19 mouse cellular contexts compared by ENCODE assay signal in the genomic region with DNA sequence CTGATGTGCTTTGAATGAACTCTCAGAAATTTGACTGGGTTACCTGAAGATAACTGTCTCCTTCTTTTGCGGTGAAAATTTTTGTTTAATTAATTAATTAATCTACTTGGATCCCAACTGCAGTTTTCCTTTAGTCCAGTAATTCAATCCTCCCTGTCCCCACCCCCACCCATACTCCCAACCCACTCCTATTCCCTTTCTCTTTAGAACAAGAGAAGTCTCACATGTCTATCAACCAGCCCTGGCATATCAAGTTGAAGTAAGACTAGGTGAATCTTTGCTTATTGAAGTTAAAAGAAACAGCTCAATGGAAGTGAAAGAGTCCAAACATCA.
DNase-seq lines count a peak whose midpoint lies in the region; ATAC-seq lines count a peak whose summit lies in the region.
"Had no signal": no experiment of that assay in that cellular context is flagged by ENCODE, and none has a peak within 500 bp of the region (broad histone marks: within the 10 kb centered on the region; RNA-seq: fewer than 3 reads in every experiment).

No protein-coding gene starts in this region.

- no peak overlapping the region for H3K9ac ChIP-seq in kidney, embryonic 15.5 days
- no peak overlapping the region for H3K9ac ChIP-seq in midbrain, embryonic 11.5 days (ENCODE audit: low read length)
- no peak overlapping the region for H3K9ac ChIP-seq in midbrain, embryonic 16.5 days (ENCODE audit: low read depth, low read length)
- H3K9ac ChIP-seq: embryonic facial prominence, embryonic 12.5 days; forebrain, embryonic 13.5 days; forebrain, embryonic 15.5 days; forebrain, postnatal 0 days had no signal

- no peak overlapping the region for H3K27ac ChIP-seq in kidney, embryonic 15.5 days
- no peak overlapping the region for H3K27ac ChIP-seq in midbrain, embryonic 11.5 days (ENCODE audit: low read depth, low read length)
- no peak overlapping the region for H3K27ac ChIP-seq in midbrain, embryonic 16.5 days (ENCODE audit: low read length)
- H3K27ac ChIP-seq: embryonic facial prominence, embryonic 10.5 days; embryonic facial prominence, embryonic 12.5 days; forebrain, embryonic 13.5 days; forebrain, embryonic 15.5 days had no signal

- H3K4me2 ChIP-seq in kidney, embryonic 15.5 days, result no peak overlapping the region
- no peak overlapping the region for H3K4me2 ChIP-seq in midbrain, embryonic 11.5 days
- H3K4me2 ChIP-seq in midbrain, embryonic 16.5 days (ENCODE audit: low read length), result no peak overlapping the region
- H3K4me2 ChIP-seq: embryonic facial prominence, embryonic 12.5 days; forebrain, embryonic 13.5 days; forebrain, embryonic 15.5 days had no signal

- 39% methylated on average over 1 of the region's 1 CpGs for WGBS in kidney, embryonic 15.5 days
- 12% methylated on average over 1 of the region's 1 CpGs for WGBS in midbrain, embryonic 11.5 days
- WGBS in midbrain, embryonic 16.5 days, result 7% methylated on average over 1 of the region's 1 CpGs

- no peaks in the 10 kb centered on the region for H3K4me1 ChIP-seq in kidney, embryonic 15.5 days
- 0 out of 2 replicates have a peak, but pooled peaks cover 2% of the 10 kb centered on the region for H3K4me1 ChIP-seq in midbrain, embryonic 11.5 days (ENCODE audit: control insufficient read depth, insufficient read depth, low read length)
- no peaks in the 10 kb centered on the region for H3K4me1 ChIP-seq in midbrain, embryonic 16.5 days (ENCODE audit: control insufficient read depth, insufficient read depth, low read length)
- H3K4me1 ChIP-seq: embryonic facial prominence, embryonic 12.5 days; forebrain, embryonic 13.5 days; forebrain, embryonic 15.5 days had no signal

- no peaks in the 10 kb centered on the region for H3K27me3 ChIP-seq in kidney, embryonic 15.5 days
- H3K27me3 ChIP-seq in midbrain, embryonic 11.5 days (ENCODE audit: control insufficient read depth, insufficient read depth, low read length), result no peaks in the 10 kb centered on the region
- H3K27me3 ChIP-seq in midbrain, embryonic 16.5 days (ENCODE audit: control insufficient read depth, insufficient read depth, low read depth, low read length), result no peaks in the 10 kb centered on the region
- H3K27me3 ChIP-seq: embryonic facial prominence, embryonic 12.5 days; forebrain, embryonic 13.5 days; forebrain, embryonic 15.5 days had no signal

- no peak overlapping the region for H3K4me3 ChIP-seq in kidney, embryonic 15.5 days (replicated peaks)
- no peak overlapping the region for H3K4me3 ChIP-seq in midbrain, embryonic 11.5 days (ENCODE audit: low read depth, low read length)
- H3K4me3 ChIP-seq in midbrain, embryonic 16.5 days (ENCODE audit: low read depth, low read length), result no peak overlapping the region
- H3K4me3 ChIP-seq: embryonic facial prominence, embryonic 10.5 days; embryonic facial prominence, embryonic 12.5 days; forebrain, embryonic 13.5 days; forebrain, embryonic 15.5 days had no signal

- H3K9me3 ChIP-seq in kidney, embryonic 15.5 days (replicated peaks), result no peaks in the 10 kb centered on the region
- no peaks in the 10 kb centered on the region for H3K9me3 ChIP-seq in midbrain, embryonic 11.5 days (ENCODE audit: control insufficient read depth, low read length)
- no peaks in the 10 kb centered on the region for H3K9me3 ChIP-seq in midbrain, embryonic 16.5 days (replicated peaks; ENCODE audit: control insufficient read depth, low read length, poor library complexity, severe bottlenecking)
- H3K9me3 ChIP-seq: embryonic facial prominence, embryonic 10.5 days; embryonic facial prominence, embryonic 12.5 days; forebrain, embryonic 13.5 days; forebrain, embryonic 15.5 days had no signal

- DNase-seq in kidney, adult 18-20 months, result no peak
- peak; percentile 82 for DNase-seq in midbrain, embryonic 11.5 days (ENCODE audit: low spot score, missing footprints)
- no peak for DNase-seq in T-cell, adult 2 months (ENCODE audit: low spot score)
- DNase-seq: adrenal gland, adult 8-10 months; adrenal gland, postnatal 14 days; adrenal gland, postnatal 36 days; cerebellum, adult 11-12 months; cerebellum, adult 2 months; cerebellum, adult 9-10 months; cerebellum, postnatal 10 days; cerebellum, postnatal 25 days; forebrain, postnatal 0 days had no signal

- no peaks in the 10 kb centered on the region for H3K36me3 ChIP-seq in kidney, embryonic 15.5 days
- H3K36me3 ChIP-seq in midbrain, embryonic 11.5 days (ENCODE audit: control insufficient read depth, insufficient read depth, low read length), result no peaks in the 10 kb centered on the region
- no peaks in the 10 kb centered on the region for H3K36me3 ChIP-seq in midbrain, embryonic 16.5 days (ENCODE audit: control insufficient read depth, insufficient read depth, low read length)
- H3K36me3 ChIP-seq: embryonic facial prominence, embryonic 10.5 days; embryonic facial prominence, embryonic 12.5 days; forebrain, embryonic 15.5 days had no signal

- peak; percentile 62; the same call in 1 of the 2 replicates for ATAC-seq in kidney, embryonic 15.5 days (replicated peaks; ENCODE audit: low FRiP score)
- no peak; the same call in 1 of the 2 replicates for ATAC-seq in midbrain, embryonic 11.5 days (ENCODE audit: low FRiP score)
- no peak for ATAC-seq in midbrain, embryonic 16.5 days
- ATAC-seq: activated CD4-positive, CD25-positive, alpha-beta regulatory T cell, adult 4 months; forebrain, embryonic 13.5 days; forebrain, embryonic 15.5 days; forebrain, postnatal 0 days had no signal
